Mouse (Mus musculus) neural tube, embryonic 13.5 days (tissue): ENCODE results near the gene Abhd6. TPM values are rescaled to one million over a fixed set of nuclear protein-coding genes. Genes with fewer than 3 reads are reported as not detected.

Experiments
- ATAC-seq: fragments of 200-750 bp; cut with Nextera tagmentation; 2 replicates; pipeline ENCODE4 v1.8.0; 2017; ENCODE audit warnings: low read depth, mild to moderate bottlenecking, moderate TSS enrichment, moderate library complexity
- H3K27ac ChIP-seq: fragments of 300-500 bp; sonication (generic); replicated peaks from 2 replicates; pipeline ENCODE4 v1.5.1; 2015; ENCODE audit warnings: moderate library complexity, mild to moderate bottlenecking, inconsistent platforms
- H3K27me3 ChIP-seq: fragments of 300-500 bp; sonication (generic); 2 replicates; pipeline ENCODE4 v1.6.1; 2015; ENCODE audit warnings: mild to moderate bottlenecking, inconsistent platforms
- H3K36me3 ChIP-seq: fragments of 300-500 bp; sonication (generic); 2 replicates; pipeline ENCODE4 v1.6.1; 2015; ENCODE audit warnings: mild to moderate bottlenecking, inconsistent platforms
- H3K4me1 ChIP-seq: fragments of 300-500 bp; sonication (generic); replicated peaks from 2 replicates; pipeline ENCODE4 v1.6.1; 2015; ENCODE audit warnings: inconsistent platforms
- H3K4me2 ChIP-seq: fragments of 300-500 bp; sonication (generic); 2 replicates; pipeline ENCODE4 v1.6.1; 2015; ENCODE audit warnings: inconsistent platforms, mild to moderate bottlenecking, moderate library complexity
- H3K4me3 ChIP-seq: fragments of 300-500 bp; sonication (generic); 2 replicates; pipeline ENCODE4 v1.5.1; 2015; ENCODE audit warnings: mild to moderate bottlenecking, inconsistent platforms
- H3K9ac ChIP-seq: fragments of 300-500 bp; sonication (generic); 2 replicates; pipeline ENCODE4 v1.6.1; 2015; ENCODE audit warnings: moderate library complexity, mild to moderate bottlenecking, inconsistent platforms
- H3K9me3 ChIP-seq: fragments of 300-500 bp; sonication (generic); 2 replicates; pipeline ENCODE4 v1.6.1; 2016; ENCODE audit warnings: inconsistent platforms
- WGBS: fragments of 180-500 bp; shearing (Covaris S2); methylation state at CpG from one replicate; pipeline ENCODE4 v1.1.7; 2015; 5-methylcytosine and 5-hydroxymethylcytosine counted together
- polyA plus RNA-seq: library from polyadenylated mRNA; unstranded; fragments of >200 nt; fragmentation: Nextera tagmentation; extraction: Ambion mirVana; gene quantifications from 2 replicates; pipeline ENCODE4 v1.2.1, GENCODE M21; 2015

Gene Abhd6
- polyA plus RNA-seq, 1 experiment from 2014 or later = 28.1 TPM

GRCm38 (mm10) chr14:8020011-8020410 is 17.3 kb downstream of the Abhd6 start:
- ATAC-seq = no peak
- Histone ChIP-seq H3K4me1 (no peaks in the 10 kb centered on the region), H3K27ac (no peak overlapping the region), H3K36me3 (no peaks in the 10 kb centered on the region), H3K4me3 (no peak overlapping the region), H3K4me2 (no peak overlapping the region), H3K9ac (no peak overlapping the region), H3K27me3 (no peaks in the 10 kb centered on the region), H3K9me3 (no peaks in the 10 kb centered on the region)
- WGBS = 93% methylated on average over 1 of the region's 1 CpGs

GRCm38 (mm10) chr14:8020546-8020945 is 17.8 kb downstream of the Abhd6 start:
- Histone ChIP-seq H3K27me3 (no peaks in the 10 kb centered on the region), H3K27ac (no peak overlapping the region), H3K36me3 (no peaks in the 10 kb centered on the region), H3K4me1 (no peaks in the 10 kb centered on the region), H3K4me3 (no peak overlapping the region), H3K9ac (no peak overlapping the region), H3K9me3 (no peaks in the 10 kb centered on the region), H3K4me2 (no peak overlapping the region)
- WGBS = 87% methylated on average over 7 of the region's 7 CpGs
- no peak for ATAC-seq

- no peak overlapping the region for H3K9ac ChIP-seq
- no peaks in the 10 kb centered on the region for H3K9me3 ChIP-seq
- WGBS = 43% methylated on average over 6 of the region's 6 CpGs
- H3K4me3 ChIP-seq = no peak overlapping the region
- H3K4me1 ChIP-seq = no peaks in the 10 kb centered on the region
- H3K27ac ChIP-seq = no peak overlapping the region
- no peak for ATAC-seq
- H3K4me2 ChIP-seq = no peak overlapping the region
- H3K36me3 ChIP-seq = no peaks in the 10 kb centered on the region
- H3K27me3 ChIP-seq = no peaks in the 10 kb centered on the region
Measured at GRCm38 (mm10) chr14:8024469-8024868, 21.8 kb downstream of the Abhd6 start.

GRCm38 (mm10) chr14:8024936-8025335 is 22.2 kb downstream of the Abhd6 start:
- no peaks in the 10 kb centered on the region for H3K4me1 ChIP-seq
- no peak overlapping the region for H3K9ac ChIP-seq
- ATAC-seq = no peak
- no peaks in the 10 kb centered on the region for H3K27me3 ChIP-seq
- 89% methylated on average over 10 of the region's 10 CpGs for WGBS
- H3K4me2 ChIP-seq = no peak overlapping the region
- no peaks in the 10 kb centered on the region for H3K9me3 ChIP-seq
- H3K4me3 ChIP-seq = no peak overlapping the region
- H3K36me3 ChIP-seq = no peaks in the 10 kb centered on the region
- no peak overlapping the region for H3K27ac ChIP-seq

GRCm38 (mm10) chr14:8026769-8027531 is 24.2 kb downstream of the Abhd6 start:
- Histone ChIP-seq H3K9ac (no peak overlapping the region), H3K36me3 (no peaks in the 10 kb centered on the region), H3K9me3 (no peaks in the 10 kb centered on the region), H3K4me2 (no peak overlapping the region), H3K27me3 (no peaks in the 10 kb centered on the region), H3K4me3 (no peak overlapping the region), H3K4me1 (no peaks in the 10 kb centered on the region), H3K27ac (no peak overlapping the region)
- 84% methylated on average over 10 of the region's 10 CpGs for WGBS
- no peak for ATAC-seq

- Histone ChIP-seq H3K27me3 (no peaks in the 10 kb centered on the region), H3K36me3 (no peaks in the 10 kb centered on the region), H3K4me3 (no peak overlapping the region), H3K27ac (no peak overlapping the region), H3K9ac (no peak overlapping the region), H3K4me2 (no peak overlapping the region), H3K4me1 (no peaks in the 10 kb centered on the region), H3K9me3 (no peaks in the 10 kb centered on the region)
- 94% methylated on average over 5 of the region's 5 CpGs for WGBS
- ATAC-seq = no peak
Measured at GRCm38 (mm10) chr14:8028086-8028485, 25.4 kb downstream of the Abhd6 start.

- H3K9me3 ChIP-seq = no peaks in the 10 kb centered on the region
- no peak overlapping the region for H3K4me3 ChIP-seq
- H3K9ac ChIP-seq = no peak overlapping the region
- no peak for ATAC-seq
- H3K4me2 ChIP-seq = no peak overlapping the region
- H3K4me1 ChIP-seq = no peaks in the 10 kb centered on the region
- H3K36me3 ChIP-seq = no peaks in the 10 kb centered on the region
- no peak overlapping the region for H3K27ac ChIP-seq
- no peaks in the 10 kb centered on the region for H3K27me3 ChIP-seq
- 88% methylated on average over 1 of the region's 1 CpGs for WGBS
Measured at GRCm38 (mm10) chr14:8029752-8030151, 27.1 kb downstream of the Abhd6 start.

GRCm38 (mm10) chr14:8030535-8030934 is 27.8 kb downstream of the Abhd6 start:
- H3K4me1 ChIP-seq = no peaks in the 10 kb centered on the region
- H3K4me3 ChIP-seq = no peak overlapping the region
- no peak for ATAC-seq
- 29% methylated on average over 4 of the region's 4 CpGs for WGBS
- no peak overlapping the region for H3K27ac ChIP-seq
- H3K9me3 ChIP-seq = no peaks in the 10 kb centered on the region
- H3K27me3 ChIP-seq = no peaks in the 10 kb centered on the region
- H3K4me2 ChIP-seq = no peak overlapping the region
- H3K36me3 ChIP-seq = no peaks in the 10 kb centered on the region
- no peak overlapping the region for H3K9ac ChIP-seq

- WGBS = 72% methylated on average over 13 of the region's 13 CpGs
- Histone ChIP-seq H3K9me3 (no peaks in the 10 kb centered on the region), H3K4me2 (no peak overlapping the region), H3K4me3 (no peak overlapping the region), H3K27ac (no peak overlapping the region), H3K9ac (no peak overlapping the region), H3K36me3 (no peaks in the 10 kb centered on the region), H3K27me3 (no peaks in the 10 kb centered on the region), H3K4me1 (no peaks in the 10 kb centered on the region)
- no peak for ATAC-seq
Measured at GRCm38 (mm10) chr14:8032087-8032944, 29.6 kb downstream of the Abhd6 start.

- Histone ChIP-seq H3K9ac (no peak overlapping the region), H3K27me3 (no peaks in the 10 kb centered on the region), H3K9me3 (no peaks in the 10 kb centered on the region), H3K4me2 (no peak overlapping the region), H3K4me1 (no peaks in the 10 kb centered on the region), H3K36me3 (no peaks in the 10 kb centered on the region), H3K27ac (no peak overlapping the region), H3K4me3 (no peak overlapping the region)
- no peak for ATAC-seq
- WGBS = 81% methylated on average over 5 of the region's 5 CpGs
Measured at GRCm38 (mm10) chr14:8034561-8034960, 31.9 kb downstream of the Abhd6 start.

GRCm38 (mm10) chr14:8035951-8036350 is 33.2 kb downstream of the Abhd6 start:
- no peak overlapping the region for H3K9ac ChIP-seq
- no peaks in the 10 kb centered on the region for H3K4me1 ChIP-seq
- ATAC-seq = no peak
- no peak overlapping the region for H3K4me2 ChIP-seq
- no peaks in the 10 kb centered on the region for H3K27me3 ChIP-seq
- 87% methylated on average over 6 of the region's 6 CpGs for WGBS
- no peak overlapping the region for H3K4me3 ChIP-seq
- H3K9me3 ChIP-seq = no peaks in the 10 kb centered on the region
- no peak overlapping the region for H3K27ac ChIP-seq
- H3K36me3 ChIP-seq = no peaks in the 10 kb centered on the region

GRCm38 (mm10) chr14:8036406-8036805 is 33.7 kb downstream of the Abhd6 start:
- no peak overlapping the region for H3K27ac ChIP-seq
- no peak overlapping the region for H3K9ac ChIP-seq
- 82% methylated on average over 5 of the region's 5 CpGs for WGBS
- no peak overlapping the region for H3K4me3 ChIP-seq
- H3K4me2 ChIP-seq = no peak overlapping the region
- no peak for ATAC-seq
- H3K27me3 ChIP-seq = no peaks in the 10 kb centered on the region
- no peaks in the 10 kb centered on the region for H3K4me1 ChIP-seq
- H3K36me3 ChIP-seq = no peaks in the 10 kb centered on the region
- no peaks in the 10 kb centered on the region for H3K9me3 ChIP-seq
